Mouse (Mus musculus) lung, postnatal 0 days (tissue): ENCODE results near the gene Usp2. TPM values are rescaled to one million over a fixed set of nuclear protein-coding genes. Genes with fewer than 3 reads are reported as not detected.

Experiments used
- ATAC-seq: fragments of 200-750 bp; cut with Nextera tagmentation; 2 replicates; pipeline ENCODE4 v1.8.0; 2017; ENCODE audit warnings: moderate library complexity
- DNase-seq: peaks from one replicate; pipeline ENCODE4 v3.0.0-alpha.2; 2016; ENCODE audit warnings: low spot score
- H3K27ac ChIP-seq: fragments of 300-500 bp; sonication (generic); 2 replicates; pipeline ENCODE4 v1.5.1; 2014; ENCODE audit warnings: antibody characterized with exemption, mild to moderate bottlenecking, low read length, mixed read lengths
- H3K27me3 ChIP-seq: fragments of 300-500 bp; sonication (generic); replicated peaks from 2 replicates; pipeline ENCODE4 v1.6.1; 2014; ENCODE audit warnings: low read length, mixed read lengths; ENCODE audit not compliant: insufficient read depth
- H3K36me3 ChIP-seq: fragments of 300-500 bp; sonication (generic); 2 replicates; pipeline ENCODE4 v1.6.1; 2014; ENCODE audit warnings: low read length, mixed read lengths; ENCODE audit not compliant: insufficient read depth
- H3K4me1 ChIP-seq: fragments of 300-500 bp; sonication (generic); 2 replicates; pipeline ENCODE4 v1.6.1; 2014; ENCODE audit warnings: antibody characterized with exemption, low read depth, low read length, mixed read lengths; ENCODE audit not compliant: insufficient read depth
- H3K4me2 ChIP-seq: fragments of 300-500 bp; sonication (generic); replicated peaks from 2 replicates; pipeline ENCODE4 v1.6.1; 2014; ENCODE audit warnings: low read depth, mild to moderate bottlenecking, low read length, moderate library complexity, mixed read lengths
- H3K4me3 ChIP-seq: fragments of 300-500 bp; sonication (generic); 2 replicates; pipeline ENCODE4 v1.5.1; 2014; ENCODE audit warnings: low read depth, low read length
- H3K9ac ChIP-seq: fragments of 300-500 bp; sonication (generic); replicated peaks from 2 replicates; pipeline ENCODE4 v1.6.1; 2014; ENCODE audit warnings: low read depth, mild to moderate bottlenecking
- H3K9me3 ChIP-seq: fragments of 300-500 bp; sonication (generic); 2 replicates; pipeline ENCODE4 v1.6.1; 2016; ENCODE audit warnings: low read length, mixed read lengths
- CTCF ChIP-seq: IDR thresholded peaks from 2 replicates; pipeline ENCODE4 v1.5.1; 2016; ENCODE audit warnings: antibody characterized with exemption, mild to moderate bottlenecking
- EP300 ChIP-seq: IDR thresholded peaks from 2 replicates; pipeline ENCODE4 v1.6.1; 2016; ENCODE audit warnings: antibody characterized with exemption, mild to moderate bottlenecking, control low read depth
- polyA plus RNA-seq: library from polyadenylated mRNA; unstranded; fragments of >200 nt; fragmentation: Nextera tagmentation; extraction: Ambion mirVana; gene quantifications from 2 replicates; pipeline ENCODE4 v1.2.1, GENCODE M21; 2015

The Usp2 gene
- polyA plus RNA-seq, 1 experiment from 2014 or later: 11.0 TPM

DNA sequence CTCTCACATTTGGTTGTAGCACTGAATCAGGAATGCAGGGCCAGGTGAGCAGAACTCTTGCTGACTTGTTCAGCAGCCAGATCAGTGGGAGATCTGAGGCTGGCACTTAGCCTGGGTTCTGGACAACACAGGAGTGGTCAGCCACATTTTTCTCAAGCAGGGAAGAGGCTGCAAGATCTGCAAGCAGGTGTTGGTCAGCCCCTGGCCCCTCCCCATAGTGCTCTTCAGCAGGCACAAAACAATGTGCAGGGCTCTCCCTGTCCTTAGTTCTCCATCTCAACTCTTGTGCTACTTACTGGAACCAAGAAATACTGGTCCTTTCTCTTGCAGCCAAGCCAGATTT, 77.9 kb downstream of the Usp2 start:
- H3K4me2 ChIP-seq: no peak overlapping the region
- no peak overlapping the region for H3K4me3 ChIP-seq
- DNase-seq: no peak
- no peak overlapping the region for H3K9ac ChIP-seq
- TF ChIP-seq CTCF (no peak), EP300 (no peak)
- no peaks in the 10 kb centered on the region for H3K9me3 ChIP-seq
- H3K4me1 ChIP-seq: no peaks in the 10 kb centered on the region
- H3K36me3 ChIP-seq: peaks cover 10% of the 10 kb centered on the region
- H3K27ac ChIP-seq: no peak overlapping the region
- ATAC-seq: no peak
- no peaks in the 10 kb centered on the region for H3K27me3 ChIP-seq

Other genes starting within 250 kb of the Usp2 start
- gene Thy1, start 23.6 kb upstream of the Usp2 start, polyA plus RNA-seq: 2.9 and 5.0 TPM in 2 replicates
- gene Mfrp, start 34.7 kb downstream of the Usp2 start, polyA plus RNA-seq: 0.08 TPM in 1 of 2 replicates, not detected in the other
- 9.8 and 10.3 TPM in 2 replicates for gene C1qtnf5, start 40.2 kb downstream of the Usp2 start, polyA plus RNA-seq
- gene Gm49380, start 46.5 kb downstream of the Usp2 start, polyA plus RNA-seq: 0.29 and 0.30 TPM in 2 replicates
- 18.8 and 19.0 TPM in 2 replicates for gene Rnf26, start 46.5 kb downstream of the Usp2 start, polyA plus RNA-seq
- 113 and 116 TPM in 2 replicates for gene Mcam, start 67.4 kb downstream of the Usp2 start, polyA plus RNA-seq
- 6.8 and 9.3 TPM in 2 replicates for gene Cbl, start 167.0 kb downstream of the Usp2 start, polyA plus RNA-seq
- 59.6 and 60.0 TPM in 2 replicates for gene Ccdc153, start 173.7 kb downstream of the Usp2 start, polyA plus RNA-seq
- 0.13 TPM in 1 of 2 replicates, not detected in the other for gene Pdzd3, start 184.4 kb downstream of the Usp2 start, polyA plus RNA-seq
- 9.4 and 10.1 TPM in 2 replicates for gene Nlrx1, start 201.6 kb downstream of the Usp2 start, polyA plus RNA-seq
- 0.47 and 0.63 TPM in 2 replicates for gene Abcg4, start 221.6 kb downstream of the Usp2 start, polyA plus RNA-seq
- gene Hinfp, start 238.7 kb downstream of the Usp2 start, polyA plus RNA-seq: 10.0 and 11.3 TPM in 2 replicates